Mouse (Mus musculus): ENCODE results near the gene Slx4ip.

DNA sequence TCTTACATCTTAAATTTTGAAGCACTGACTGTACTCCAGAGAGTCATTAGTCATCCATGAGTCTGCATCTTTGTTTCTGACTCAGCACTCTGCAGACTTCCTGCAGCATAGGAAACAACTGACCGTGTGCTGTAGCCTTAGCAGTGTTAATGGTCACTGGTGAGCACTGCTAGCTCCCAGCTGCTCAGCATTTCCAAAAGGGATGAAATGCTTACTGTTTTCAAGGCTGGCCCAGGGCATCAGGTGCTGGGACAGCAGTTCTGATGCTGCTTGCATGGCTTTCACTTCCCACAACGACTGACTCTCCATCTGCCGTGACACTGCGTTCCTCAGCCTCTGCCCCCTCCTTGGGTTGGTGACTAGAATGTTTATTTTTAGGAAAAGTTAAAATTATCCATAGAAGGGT is 30.0 kb downstream of the Slx4ip start:
- TF ChIP-seq POLR2A (IDR thresholded peaks at IDR 0.05; ENCODE audit: insufficient read depth, low read length) (no peak), CTCF (IDR thresholded peaks at IDR 0.05; ENCODE audit: low read depth, low read length) (no peak), EP300 (IDR thresholded peaks at IDR 0.05; ENCODE audit: insufficient read depth, low read depth, low read length) (no peak)
